Mouse (Mus musculus): Measurements from ENCODE around the gene Ropn1l. TPM values are rescaled to one million over a fixed set of nuclear protein-coding genes. Genes with fewer than 3 reads are reported as not detected.

Gene Ropn1l
- total and polyA plus RNA-seq, 3 experiments, result 0.96 to 1.7 TPM; not detected in 1

- Histone ChIP-seq H3K27me3 (ENCODE audit: control insufficient read depth in 1 of 2, insufficient read depth in 2 of 2, low read length in 2 of 2) (no peaks in the 10 kb centered on the region), H3K27ac (ENCODE audit: control insufficient read depth, low read depth, low read length) (no peak overlapping the region), H3K79me2 (ENCODE audit: control insufficient read depth, insufficient read depth, low read length, poor library complexity) (no peaks in the 10 kb centered on the region; the same call in 1 of the 2 replicates), H3K9ac (ENCODE audit: control insufficient read depth, low read depth, low read length, poor library complexity, severe bottlenecking) (no peak overlapping the region), H3K4me1 (ENCODE audit: control insufficient read depth in 1 of 2, insufficient read depth in 2 of 2, low read length in 2 of 2) (peaks cover 8 to 21% of the 10 kb centered on the region in 2 experiments), H3K9me3 (replicated peaks; ENCODE audit: insufficient read depth, low read length) (no peaks in the 10 kb centered on the region), H3K4me3 (ENCODE audit: control insufficient read depth in 1 of 2, insufficient read depth in 1 of 2, low read depth in 2 of 2, low read length in 2 of 2) (no peak overlapping the region), H3K36me3 (ENCODE audit: control insufficient read depth in 1 of 2, insufficient read depth in 2 of 2, low read length in 2 of 2) (peaks cover 0 to 21% of the 10 kb centered on the region in 2 experiments; a peak in 2 of 4 replicates)
- peak; percentile 51 for DNase-seq (ENCODE audit: low read depth, low spot score)
- TF ChIP-seq TBP (IDR thresholded peaks at IDR 0.05; ENCODE audit: low read depth, low read length) (no peak), SMC3 (IDR thresholded peaks at IDR 0.05; ENCODE audit: low read depth, low read length) (0 out of 2 replicates have a peak, but pooled peaks have one; percentile 2)
These were observed 3.8 kb downstream of the Ropn1l start for GRCm38 (mm10) chr15:31449772-31450171.

GRCm38 (mm10) chr15:31447121-31447520 lies 6.4 kb downstream of the Ropn1l start:
- H3K9ac ChIP-seq (ENCODE audit: control insufficient read depth, low read depth, low read length, poor library complexity, severe bottlenecking), result no peak overlapping the region
- H3K9me3 ChIP-seq (replicated peaks; ENCODE audit: insufficient read depth, low read length), result no peaks in the 10 kb centered on the region
- TF ChIP-seq MXI1 (IDR thresholded peaks at IDR 0.05; ENCODE audit: low read depth, low read length) (no peak; the same call in 1 of the 2 replicates), ZC3H11A (IDR thresholded peaks at IDR 0.05; ENCODE audit: low read depth, low read length) (peak; percentile 93), RCOR1 (IDR thresholded peaks at IDR 0.05; ENCODE audit: low read depth, low read length) (no peak), RAD21 (IDR thresholded peaks at IDR 0.05; ENCODE audit: low read depth, low read length) (peak; percentile 98), SIN3A (IDR thresholded peaks at IDR 0.05; ENCODE audit: low read length) (peak; percentile 69), HCFC1 (IDR thresholded peaks at IDR 0.05; ENCODE audit: low read depth, low read length) (no peak), ZNF384 (IDR thresholded peaks at IDR 0.05; ENCODE audit: low read depth, low read length) (no peak), USF1 (IDR thresholded peaks at IDR 0.05; ENCODE audit: low read depth, low read length) (no peak), NRF1 (IDR thresholded peaks at IDR 0.05; ENCODE audit: insufficient read depth, low read depth, low read length, poor library complexity, severe bottlenecking) (no peak), MYC (IDR thresholded peaks at IDR 0.05; ENCODE audit: low read depth, low read length) (no peak), TAL1 (IDR thresholded peaks at IDR 0.05; ENCODE audit: low read length) (no peak), SMC3 (IDR thresholded peaks at IDR 0.05; ENCODE audit: low read depth, low read length) (peak; percentile 98), POLR2AphosphoS5 (IDR thresholded peaks at IDR 0.05; ENCODE audit: borderline replicate concordance, low read depth, low read length) (no peak), CHD2 (IDR thresholded peaks at IDR 0.05; ENCODE audit: low read length) (no peak), MYB (IDR thresholded peaks at IDR 0.05; ENCODE audit: low read depth, low read length) (no peak), TCF12 (IDR thresholded peaks at IDR 0.05; ENCODE audit: low read depth, low read length) (no peak), CHD1 (IDR thresholded peaks at IDR 0.05; ENCODE audit: low read depth, low read length) (no peak), ZMIZ1 (IDR thresholded peaks at IDR 0.05; ENCODE audit: low read depth, low read length) (no peak), GATA1 (IDR thresholded peaks at IDR 0.05; ENCODE audit: low read depth, low read length) (no peak), EP300 (IDR thresholded peaks at IDR 0.05; ENCODE audit: low read depth in 1 of 2, low read length in 2 of 2) (no peak), E2F4 (IDR thresholded peaks at IDR 0.05; ENCODE audit: borderline replicate concordance, low read depth, low read length) (no peak), POLR2A (IDR thresholded peaks at IDR 0.05; ENCODE audit: control insufficient read depth in 1 of 2, insufficient read depth in 1 of 2, low read depth in 1 of 2, low read length in 2 of 2, poor library complexity in 1 of 2) (no peak), USF2 (IDR thresholded peaks at IDR 0.05; ENCODE audit: borderline replicate concordance in 1 of 2, insufficient read depth in 1 of 2, low read depth in 1 of 2, low read length in 2 of 2) (no peak), ZKSCAN1 (IDR thresholded peaks at IDR 0.05; ENCODE audit: low read depth, low read length) (no peak), NELFE (IDR thresholded peaks at IDR 0.05; ENCODE audit: low read depth, low read length) (no peak), CTCF (IDR thresholded peaks at IDR 0.05 in 2 of 3, conservative IDR thresholded peaks at IDR 0.05 in 1 of 3; ENCODE audit: control insufficient read depth in 1 of 3, insufficient read depth in 1 of 3, low read depth in 2 of 3, low read length in 3 of 3, poor library complexity in 1 of 3, severe bottlenecking in 1 of 3) (peak; percentile 65 to 98 (median 82)), UBTF (IDR thresholded peaks at IDR 0.05; ENCODE audit: borderline replicate concordance, insufficient read depth, low read depth, low read length) (no peak), MAZ (IDR thresholded peaks at IDR 0.05; ENCODE audit: low read depth, low read length) (no peak), JUND (IDR thresholded peaks at IDR 0.05; ENCODE audit: low read depth, low read length) (no peak), ELF1 (IDR thresholded peaks at IDR 0.05; ENCODE audit: low read depth, low read length) (no peak), BHLHE40 (IDR thresholded peaks at IDR 0.05; ENCODE audit: borderline replicate concordance, low read depth, low read length) (no peak)
- DNase-seq (ENCODE audit: low read depth, low spot score), result peak; percentile 84
- no peaks in the 10 kb centered on the region for H3K79me2 ChIP-seq (ENCODE audit: control insufficient read depth, insufficient read depth, low read length, poor library complexity)
- H3K27me3 ChIP-seq (ENCODE audit: control insufficient read depth in 1 of 2, insufficient read depth in 2 of 2, low read length in 2 of 2), result no peaks in the 10 kb centered on the region
- H3K27ac ChIP-seq (ENCODE audit: control insufficient read depth, low read depth, low read length), result no peak overlapping the region
- peaks cover under 1 to 17% of the 10 kb centered on the region in 2 experiments; a peak in 3 of 4 replicates for H3K4me1 ChIP-seq (ENCODE audit: control insufficient read depth in 1 of 2, insufficient read depth in 2 of 2, low read length in 2 of 2)
- H3K4me3 ChIP-seq (ENCODE audit: control insufficient read depth in 1 of 2, insufficient read depth in 1 of 2, low read depth in 2 of 2, low read length in 2 of 2), result no peak overlapping the region
- peaks cover 0 to 12% of the 10 kb centered on the region in 2 experiments; a peak in 2 of 4 replicates for H3K36me3 ChIP-seq (ENCODE audit: control insufficient read depth in 1 of 2, insufficient read depth in 2 of 2, low read length in 2 of 2)

Data from MEL (cell line).